Mouse (Mus musculus) left cerebral cortex, postnatal 25 days (tissue): ENCODE results near the gene Pax1. TPM values are rescaled to one million over a fixed set of nuclear protein-coding genes. Genes with fewer than 3 reads are reported as not detected.

Experiments
- DNase-seq, 2 experiments: peaks; one replicate each; pipeline ENCODE4 v3.0.0; 2022; ENCODE audit warnings: low spot score in 2 of 2, mixed read lengths in 1 of 2
- intact Hi-C: fragments of 180-260 bp; cut with DNase I; formaldehyde crosslinking; loops from one replicate; pipeline ENCODE4 v1.15.1; 2025
- total RNA-seq, 2 experiments: library from RNA; stranded (reverse); gene quantifications; 2 replicates each; pipeline ENCODE4 v1.2.3; 2021

Gene Pax1
- total RNA-seq, 2 experiments from 2014 or later, result not detected

DNA sequence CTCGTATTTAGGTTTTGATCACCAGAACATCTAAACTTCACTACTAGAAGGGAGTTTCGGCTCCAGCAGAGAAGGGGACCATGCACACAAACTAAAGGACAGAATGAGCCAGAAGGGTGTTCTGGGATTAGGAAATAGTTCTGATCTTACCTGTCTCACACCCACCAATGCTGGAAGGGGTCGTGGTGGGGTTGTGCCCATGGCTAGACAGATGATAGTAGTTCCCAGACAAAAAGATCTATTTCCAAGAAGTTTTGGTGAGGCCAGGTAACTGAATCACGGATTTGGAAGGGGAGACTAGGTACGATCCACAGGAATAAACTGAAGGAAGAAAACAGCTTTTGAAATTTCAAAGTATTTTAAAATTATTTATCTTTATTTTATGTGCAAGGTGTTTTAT lies 8.4 kb downstream of the Pax1 start:
- intact Hi-C loops, result loop anchor here (5.0 kb wide), 1 partner anchor 648 kb away; no protein-coding TSS in a partner anchor
- DNase-seq, result no peak

DNA sequence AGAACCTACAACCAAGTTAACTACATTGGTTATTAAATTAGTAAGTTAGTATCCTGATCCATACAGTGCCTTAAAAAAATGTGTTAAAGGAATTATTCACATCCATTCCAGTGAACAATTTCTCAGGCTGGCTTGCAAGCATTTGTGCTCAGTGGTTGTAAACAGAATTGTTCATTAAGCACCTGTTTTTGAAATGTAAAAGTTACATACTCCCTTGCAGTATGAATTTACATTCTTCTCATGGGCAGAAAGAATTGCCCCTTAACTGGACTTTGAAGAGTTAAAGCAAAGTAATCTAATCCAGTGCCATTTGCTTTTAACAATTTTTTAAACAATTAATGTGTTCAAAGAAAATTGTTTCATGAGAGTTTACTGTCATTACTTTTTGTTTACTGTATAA lies 9.6 kb downstream of the Pax1 start:
- no peak for DNase-seq
- intact Hi-C loops, result loop anchor here (5.0 kb wide), 1 partner anchor 649 kb away; no protein-coding TSS in a partner anchor

DNA sequence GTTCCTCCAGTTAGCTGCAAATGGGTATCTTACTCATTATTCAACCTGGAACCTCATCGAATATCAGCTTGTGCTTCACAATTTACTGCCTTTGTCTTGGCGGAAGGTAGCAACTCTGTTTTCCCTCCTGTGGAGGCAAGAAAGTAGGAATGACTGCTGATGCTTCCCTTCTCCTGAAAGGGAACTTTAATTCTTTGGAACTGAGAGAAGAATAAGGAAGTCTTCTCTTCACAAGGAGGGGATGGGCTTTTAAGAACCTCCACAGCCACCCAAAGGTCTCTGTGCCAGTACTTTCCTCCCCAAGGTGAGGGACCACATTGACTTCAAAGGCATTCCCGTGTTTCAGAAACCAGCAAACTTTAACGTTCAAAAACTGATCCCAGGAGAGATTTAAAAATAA lies 10.1 kb downstream of the Pax1 start:
- no peak for DNase-seq
- intact Hi-C loops, result loop anchor here (2.0 to 5.0 kb wide), 2 partner anchors 650 to 669 kb away; no protein-coding TSS in a partner anchor

DNA sequence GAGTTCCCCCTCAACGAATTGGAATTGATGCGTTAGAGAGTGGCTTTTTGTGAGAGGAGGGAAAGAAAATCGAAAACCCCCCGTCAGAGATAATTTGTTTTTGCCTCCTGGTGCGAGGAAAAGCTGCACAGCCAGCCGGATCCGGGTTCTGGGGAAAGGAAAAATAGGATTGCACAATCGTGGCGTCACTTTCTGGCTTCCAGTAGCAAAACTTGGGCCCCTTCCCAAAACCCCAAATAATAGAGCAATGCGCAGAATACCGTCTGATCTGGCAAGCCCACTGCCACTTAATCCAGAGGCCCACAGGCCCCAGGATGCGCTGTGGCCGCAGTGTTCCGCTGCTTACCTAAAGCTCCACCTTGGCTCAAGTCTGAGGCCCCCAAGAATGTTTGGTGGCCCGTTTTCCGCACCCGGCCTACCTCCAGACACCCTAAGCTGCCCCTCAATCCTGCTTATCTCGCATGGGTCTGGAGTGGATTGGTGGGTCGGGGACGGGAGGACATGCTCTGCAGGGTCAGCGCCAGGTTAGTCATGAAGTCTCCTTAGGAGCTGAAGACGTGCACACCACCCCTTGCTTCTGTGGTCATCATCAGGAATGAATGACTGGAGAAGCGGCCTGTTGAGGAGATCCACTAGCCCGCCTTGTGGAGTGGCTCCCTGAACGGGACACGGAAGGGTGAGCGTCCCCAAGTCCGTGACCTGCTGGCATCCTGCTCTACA lies 11.4 kb downstream of the Pax1 start:
- intact Hi-C loops, result loop anchor here (2.0 to 5.0 kb wide), 2 partner anchors 651 to 668 kb away; no protein-coding TSS in a partner anchor
- DNase-seq, result no peak

DNA sequence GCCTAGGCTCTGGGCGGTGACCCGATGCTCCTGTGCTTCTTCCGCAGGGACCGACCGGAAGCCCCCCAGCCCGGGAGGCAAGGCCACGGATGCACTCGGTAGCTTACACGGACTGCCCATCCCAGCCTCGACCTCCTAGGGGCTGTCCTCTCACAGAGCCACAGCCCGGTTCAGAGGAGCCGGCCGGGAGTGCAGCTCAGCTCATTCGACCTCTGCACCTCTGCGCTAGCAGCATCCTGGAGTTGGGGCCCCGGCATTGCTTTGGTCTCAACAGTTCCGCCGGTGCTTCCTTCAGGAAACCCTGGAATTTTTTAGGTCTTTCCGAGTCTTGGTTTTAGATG lies 11.9 kb downstream of the Pax1 start:
- intact Hi-C loops, result loop anchor here (2.0 to 5.0 kb wide), 2 partner anchors 651 to 667 kb away; no protein-coding TSS in a partner anchor
- no peak for DNase-seq

DNA sequence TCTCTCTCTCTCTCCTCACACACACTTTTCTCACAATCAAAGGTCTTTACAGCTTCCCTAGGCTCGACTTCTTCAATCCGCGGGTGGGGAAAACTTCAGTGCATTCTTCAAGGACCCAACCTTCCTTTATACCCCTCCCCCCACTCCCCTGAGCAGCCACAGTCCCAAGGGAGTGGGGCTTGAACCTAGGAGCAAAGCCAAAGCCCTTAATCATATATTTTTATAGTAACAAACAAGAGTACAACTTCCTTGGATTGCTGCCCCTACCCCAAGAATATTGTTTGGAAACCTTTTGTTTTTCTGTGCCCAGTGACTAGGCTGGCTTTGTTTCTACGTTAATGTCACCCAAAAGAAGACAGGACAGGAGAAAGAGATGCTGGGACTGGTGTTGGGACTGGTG lies 12.5 kb downstream of the Pax1 start:
- DNase-seq, result no peak
- intact Hi-C loops, result loop anchor here (5.0 kb wide), 1 partner anchor 652 kb away; no protein-coding TSS in a partner anchor

DNA sequence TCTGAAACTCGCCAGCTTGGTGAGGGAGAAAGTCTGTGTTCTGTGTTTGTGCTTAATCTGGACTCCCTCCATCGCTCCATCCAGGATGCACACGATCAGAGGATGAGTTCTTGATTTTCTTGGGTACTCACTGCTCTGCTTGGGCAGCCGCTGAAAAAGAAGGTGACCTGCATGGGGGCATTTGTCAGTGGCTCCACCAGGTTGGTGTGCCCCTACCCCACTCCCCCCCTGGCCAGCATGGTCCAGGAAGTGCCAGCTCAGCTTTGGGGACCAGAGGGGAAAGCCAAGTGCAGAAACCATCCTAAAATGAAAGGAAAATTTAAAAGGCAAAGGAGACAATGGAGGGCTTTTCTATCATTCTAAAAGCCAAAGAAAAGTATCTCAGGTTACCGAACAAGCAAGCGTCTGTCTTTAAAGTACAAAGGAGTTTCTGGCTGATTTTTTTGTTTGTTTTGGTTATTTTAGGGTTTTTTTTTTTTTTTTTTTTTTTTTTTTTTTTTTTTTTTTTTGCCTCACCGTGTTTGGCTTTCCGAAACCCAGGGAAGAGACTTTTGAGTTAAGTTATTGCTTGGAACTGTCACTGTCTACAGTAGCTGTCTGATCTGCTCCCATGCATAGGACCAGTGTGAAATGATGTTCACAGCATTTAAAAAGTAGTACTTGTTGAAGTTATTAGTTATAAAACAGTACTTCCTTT lies 13.4 kb downstream of the Pax1 start:
- no peak for DNase-seq
- intact Hi-C loops, result no loop called here

DNA sequence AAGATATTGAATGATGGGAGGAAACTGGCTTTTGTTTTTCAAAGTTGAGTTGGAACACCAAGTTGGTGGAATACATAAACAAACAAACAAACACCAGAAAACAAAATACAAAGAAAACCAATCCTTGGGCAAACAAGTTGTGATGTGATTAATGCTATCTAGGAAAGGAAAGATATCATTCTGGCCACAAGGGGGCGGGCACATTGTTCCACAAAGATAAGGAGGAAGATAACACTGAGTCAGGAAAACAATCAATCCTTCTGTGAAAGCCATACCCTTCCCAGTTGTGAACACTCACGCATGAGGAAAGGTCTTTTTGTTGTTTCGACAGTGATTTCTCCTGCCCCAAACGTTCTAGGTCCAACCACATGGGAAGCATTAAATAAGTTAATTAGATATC lies 17.2 kb downstream of the Pax1 start:
- intact Hi-C loops, result loop anchor here (2.0 kb wide), 3 partner anchors 278 to 410 kb away; no protein-coding TSS in a partner anchor
- peak; percentile 58 to 61 for DNase-seq

DNA sequence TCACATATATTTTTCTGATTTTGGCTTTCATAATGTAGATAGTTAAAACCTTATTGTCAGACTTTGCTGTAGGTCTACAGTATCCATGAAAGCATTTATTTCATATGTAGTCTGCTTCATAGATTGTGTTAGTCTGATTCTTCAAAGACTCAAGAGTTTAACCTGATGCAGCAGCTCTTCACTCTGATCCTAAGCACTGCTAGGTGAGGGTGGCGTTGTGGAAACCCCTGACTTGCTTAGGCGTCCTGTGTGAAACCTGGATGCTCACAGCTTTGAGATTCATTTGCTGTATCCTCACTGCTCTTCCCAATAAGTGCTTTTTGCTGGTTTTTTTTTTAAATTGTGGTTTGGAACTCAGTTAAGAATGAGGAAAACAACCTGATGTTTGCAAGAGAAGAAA lies 21.6 kb downstream of the Pax1 start:
- DNase-seq, result no peak
- intact Hi-C loops, result no loop called here

DNA sequence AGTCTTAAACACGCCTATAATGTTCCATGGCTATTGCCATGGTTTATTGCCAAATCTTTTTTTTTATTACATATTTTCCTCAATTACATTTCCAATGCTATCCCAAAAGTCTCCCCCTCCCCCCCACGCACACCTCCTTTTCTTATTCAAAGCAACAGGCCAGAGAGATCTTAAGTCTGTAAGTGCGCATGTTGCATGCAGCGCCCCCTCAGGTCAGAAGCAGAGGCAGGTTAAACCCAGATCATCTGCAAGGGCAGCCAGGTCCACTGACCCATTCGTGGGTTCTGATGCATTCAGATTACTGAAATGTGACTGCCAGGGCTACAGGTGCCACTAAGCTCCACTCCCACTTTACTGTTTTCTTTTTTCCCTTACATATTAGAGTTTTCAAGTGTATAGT lies 25.2 kb downstream of the Pax1 start:
- no peak for DNase-seq
- intact Hi-C loops, result no loop called here

DNA sequence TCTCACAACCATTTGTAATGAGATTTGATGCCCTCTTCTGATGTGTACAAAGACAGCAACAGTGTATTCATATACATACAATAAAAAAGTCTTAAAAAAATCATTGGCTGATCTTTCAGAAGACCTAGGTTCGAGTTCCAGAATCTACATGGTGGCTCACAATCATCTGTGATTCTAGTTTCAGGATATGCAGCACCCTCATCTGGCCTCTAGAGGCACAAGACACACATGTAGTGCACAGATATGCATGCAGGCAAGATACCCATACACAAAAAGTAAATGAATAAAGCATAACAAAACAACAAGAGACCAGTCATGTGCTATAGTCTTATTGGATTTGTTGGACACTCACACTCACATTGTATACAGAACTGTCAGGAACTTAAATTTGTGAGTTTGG lies 47.6 kb downstream of the Pax1 start:
- DNase-seq, result no peak
- intact Hi-C loops, result no loop called here

DNA sequence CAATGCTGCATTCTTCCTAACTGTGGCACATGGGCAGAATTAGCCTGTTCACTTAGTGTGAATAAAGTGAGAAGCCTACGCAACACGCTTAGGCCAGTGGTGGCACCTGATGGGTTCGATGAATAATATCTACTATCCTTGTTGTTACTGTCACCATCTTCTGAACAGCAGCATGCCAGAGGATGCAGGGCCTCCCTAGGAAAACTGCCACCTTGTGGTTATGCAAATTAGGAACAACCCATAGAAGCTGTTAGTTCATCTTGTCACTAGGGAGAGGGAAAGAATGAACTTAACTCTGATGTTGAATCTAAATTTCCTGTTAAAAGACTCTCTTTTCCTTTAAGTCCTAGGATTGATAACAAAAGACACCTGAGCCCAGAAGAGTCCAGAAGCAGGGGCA lies 53.3 kb downstream of the Pax1 start:
- intact Hi-C loops, result no loop called here
- no peak for DNase-seq

DNA sequence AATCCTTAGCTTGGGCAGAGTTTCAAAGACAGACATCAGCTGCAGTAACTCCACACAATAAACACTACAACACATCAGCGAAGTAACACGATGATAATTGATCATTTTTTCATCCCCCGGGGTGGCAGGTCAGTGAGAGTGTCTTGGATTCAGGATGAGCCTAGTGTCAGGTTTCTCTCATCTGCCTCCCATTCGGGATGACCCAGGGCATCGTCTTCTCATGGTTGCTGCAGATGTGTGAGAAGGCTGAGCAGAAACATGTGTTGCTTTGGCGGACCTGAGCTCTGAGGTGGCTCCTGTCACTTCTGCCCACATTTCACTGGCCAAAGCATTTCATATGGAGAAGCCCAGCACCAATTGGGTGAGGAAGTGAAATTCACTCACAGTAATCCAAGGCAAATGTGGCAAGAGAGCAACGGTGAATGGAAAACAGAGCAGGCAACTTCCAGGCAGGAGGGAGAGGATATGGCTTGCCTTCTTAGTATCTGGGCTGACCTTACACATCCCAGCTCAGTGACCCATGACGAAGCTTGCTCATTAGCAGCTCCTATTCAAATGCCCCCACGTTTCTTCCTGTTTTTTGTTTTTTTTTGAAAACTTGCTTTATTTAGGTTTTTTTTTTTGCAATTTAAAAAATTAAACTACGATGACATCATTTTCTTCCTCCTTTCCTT lies 63.0 kb downstream of the Pax1 start:
- intact Hi-C loops, result no loop called here
- no peak for DNase-seq

DNA sequence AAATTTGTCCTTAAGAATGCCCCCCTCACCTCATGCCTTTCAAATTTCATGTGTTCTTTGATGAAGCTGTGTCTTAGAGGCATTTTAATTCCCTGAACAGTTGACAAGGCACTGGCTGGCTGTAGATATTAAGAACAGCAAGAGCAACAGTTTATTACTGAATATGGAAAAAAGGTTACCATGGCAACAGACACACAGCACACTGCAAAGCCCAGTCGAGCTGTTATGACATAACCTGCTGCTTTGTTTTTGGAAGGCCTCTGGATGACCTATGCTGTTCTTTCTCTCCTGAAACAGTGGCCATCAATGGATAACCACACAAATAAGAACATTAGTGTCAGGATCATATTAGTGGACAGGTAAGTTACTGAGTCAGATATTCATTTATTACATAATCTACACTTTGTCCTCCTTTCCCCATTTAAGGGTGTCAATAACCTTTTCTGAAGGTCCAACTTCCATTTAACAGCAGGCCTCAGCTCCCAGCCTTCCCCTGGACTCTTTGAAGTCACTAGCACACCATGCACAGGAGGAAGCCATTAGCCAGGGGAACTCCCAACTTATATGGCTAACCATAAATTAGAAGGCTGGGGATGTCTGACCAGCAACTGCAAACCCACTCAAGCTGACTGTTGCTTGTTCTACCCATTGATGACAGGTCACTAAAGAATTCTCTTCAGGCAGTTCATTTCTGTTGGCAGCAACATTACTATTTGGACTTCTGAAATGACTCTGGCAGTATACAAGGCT lies 68.1 kb downstream of the Pax1 start:
- no peak for DNase-seq
- intact Hi-C loops, result loop anchor here (5.0 kb wide), 2 partner anchors 228 to 308 kb away; no protein-coding TSS in a partner anchor

DNA sequence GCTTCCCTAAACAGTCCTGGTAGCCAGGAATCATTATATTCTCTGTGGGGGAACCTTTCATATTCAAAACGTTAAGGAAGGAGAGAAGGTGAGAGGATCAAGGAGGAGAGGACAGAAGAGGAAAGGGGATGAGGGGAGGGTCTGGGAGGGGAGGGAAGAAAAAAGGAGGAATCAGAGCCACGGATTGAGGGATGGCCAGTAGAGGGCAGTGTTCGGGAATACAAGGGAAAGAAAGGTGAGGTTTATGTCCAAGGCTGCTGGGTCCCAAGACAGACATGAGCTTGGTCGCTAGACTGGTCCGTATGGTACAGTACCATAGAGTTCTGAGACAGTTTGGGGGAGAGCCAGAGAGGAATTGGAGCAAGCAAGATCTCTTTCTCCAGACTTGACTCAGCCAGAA lies 71.4 kb downstream of the Pax1 start:
- DNase-seq, result no peak
- intact Hi-C loops, result loop anchor here (5.0 kb wide), 2 partner anchors 224 to 304 kb away; no protein-coding TSS in a partner anchor

Other genes starting within 250 kb of the Pax1 start
- gene Nkx2-2, start 167.7 kb upstream of the Pax1 start, total RNA-seq, result 1 to 10 TPM; 6.0 to 6.5 TPM